Mouse (Mus musculus): ENCODE results near the gene Naaladl2.

The Naaladl2 gene

DNA sequence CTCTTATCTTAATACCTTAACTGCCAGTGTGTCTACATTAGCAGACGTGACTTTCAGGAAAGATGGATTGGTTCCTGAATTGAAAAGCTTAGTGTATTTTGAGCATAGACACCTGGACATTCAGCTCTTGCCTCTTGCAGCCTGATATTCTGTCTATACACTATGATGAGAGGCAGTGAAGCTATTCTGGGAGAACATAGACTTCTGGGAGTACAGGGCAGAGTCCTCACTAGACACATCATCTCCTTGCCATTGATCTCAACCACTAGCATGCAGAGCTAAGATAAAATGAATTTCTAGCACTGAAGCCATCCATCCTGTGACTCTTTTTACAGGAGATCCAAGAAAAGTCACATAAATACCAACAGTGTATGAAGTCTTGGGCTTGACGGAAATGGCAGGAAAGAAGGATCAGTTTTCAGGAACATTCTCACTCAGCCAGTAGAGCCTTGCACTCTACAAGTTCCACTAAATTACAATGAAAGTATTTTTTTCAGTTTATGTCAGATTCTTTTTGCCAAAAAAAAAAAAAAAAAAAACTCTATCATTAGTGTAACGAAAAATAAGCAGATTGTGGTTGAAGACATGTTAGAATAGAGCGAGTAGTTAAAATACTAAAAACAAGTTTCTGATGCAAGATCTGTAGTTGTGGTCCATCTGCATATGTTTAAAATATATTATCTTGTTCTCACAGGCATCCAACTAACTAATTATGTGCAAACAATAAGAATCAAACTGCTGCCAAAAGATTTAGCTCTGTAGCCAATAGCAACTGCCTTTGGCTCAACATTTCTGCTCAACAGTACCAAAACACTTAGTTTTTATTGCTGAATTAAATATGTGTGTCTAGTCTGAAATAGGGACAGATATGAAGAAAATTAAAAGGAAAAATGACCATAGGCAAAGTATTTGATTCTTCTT, 1171.1 kb downstream of the Naaladl2 start:
- no peak for DNase-seq (ENCODE audit: low read depth in 2 of 2, low spot score in 2 of 2)

DNA sequence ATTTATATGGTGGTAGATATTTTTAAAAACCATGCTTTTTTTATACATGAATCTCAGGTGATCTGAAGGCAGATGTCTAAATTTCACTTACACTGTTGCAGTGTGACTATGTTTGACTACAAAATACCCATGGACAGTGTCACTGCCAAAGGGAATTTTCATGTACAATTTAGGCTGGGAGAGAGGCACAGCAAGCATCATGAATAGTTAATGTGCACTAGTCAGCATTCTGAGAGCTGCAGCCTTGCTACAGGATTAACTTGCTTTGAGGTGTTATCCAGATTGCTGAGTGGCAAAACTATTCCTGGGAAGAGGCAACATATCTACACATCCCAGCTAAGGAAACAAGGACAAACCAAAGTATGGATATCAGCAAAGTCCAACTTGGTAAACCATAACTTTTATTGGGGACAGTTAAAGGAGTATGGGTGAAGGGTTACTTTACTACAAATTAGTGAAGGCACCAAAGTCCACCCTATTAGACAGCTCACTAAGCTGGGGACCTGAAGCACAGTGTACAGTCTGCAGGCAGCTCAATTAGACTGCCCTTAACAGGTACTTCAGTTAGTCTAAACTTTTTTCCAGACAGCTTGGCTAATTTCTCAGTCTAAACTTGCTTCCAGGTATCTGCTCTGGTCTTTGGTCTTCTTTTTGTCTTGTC, 1181.0 kb downstream of the Naaladl2 start:
- no peak for DNase-seq (ENCODE audit: low read depth in 2 of 2, low spot score in 2 of 2)

GRCm38 (mm10) chr3:23946182-23946581, 1197.9 kb downstream of the Naaladl2 start:
- DNase-seq (ENCODE audit: low read depth in 2 of 2, low spot score in 2 of 2), result no peak

- DNase-seq (ENCODE audit: low read depth in 2 of 2, low spot score in 2 of 2), result no peak
Measured at GRCm38 (mm10) chr3:23937299-23937698, 1206.8 kb downstream of the Naaladl2 start.

- DNase-seq (ENCODE audit: low read depth in 2 of 2, low spot score in 2 of 2), result no peak
Measured at GRCm38 (mm10) chr3:23928097-23928496, 1216.0 kb downstream of the Naaladl2 start.

- DNase-seq (ENCODE audit: low read depth in 2 of 2, low spot score in 2 of 2), result no peak
Measured at GRCm38 (mm10) chr3:23907682-23908081, 1236.4 kb downstream of the Naaladl2 start.

DNA sequence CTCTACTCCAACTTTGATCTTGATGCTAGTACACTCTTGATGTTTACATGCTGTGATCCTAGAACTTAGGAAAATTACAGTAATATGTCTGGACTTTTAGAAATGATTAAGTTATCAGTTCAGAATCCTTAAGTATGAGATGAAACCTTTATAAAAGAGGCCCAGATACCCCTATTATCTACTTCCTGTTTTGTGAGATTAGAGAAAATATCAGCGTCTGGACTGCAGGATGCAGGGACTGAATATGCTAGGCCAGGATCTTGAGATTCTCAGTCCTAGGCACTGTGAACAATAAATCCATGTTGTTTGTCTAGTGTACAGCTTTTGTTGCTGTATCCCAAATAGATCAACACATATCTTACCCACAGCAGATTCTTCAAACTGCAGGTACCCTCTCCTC, 1278.4 kb downstream of the Naaladl2 start:
- no peak for DNase-seq (ENCODE audit: low read depth in 2 of 2, low spot score in 2 of 2)

DNA sequence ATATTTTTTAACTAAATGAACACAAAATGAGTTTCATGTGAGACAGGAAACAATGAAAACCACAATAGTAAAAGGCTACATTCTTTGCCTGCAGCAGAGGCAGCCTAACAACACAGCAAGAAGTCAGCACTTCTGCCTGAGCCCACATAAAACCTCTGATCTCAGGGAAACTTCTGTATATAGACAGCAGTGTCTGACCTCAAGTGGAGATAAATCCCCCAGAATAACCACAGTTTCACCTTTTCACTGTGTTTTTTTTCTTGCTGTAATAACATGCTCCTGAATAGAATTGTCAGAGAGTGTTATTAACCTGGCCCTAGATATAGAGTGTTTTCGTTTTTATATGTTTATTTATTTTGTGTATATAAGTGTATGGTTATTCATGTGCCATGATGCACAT, 1286.8 kb downstream of the Naaladl2 start:
- DNase-seq (ENCODE audit: low read depth in 2 of 2, low spot score in 2 of 2), result no peak

DNA sequence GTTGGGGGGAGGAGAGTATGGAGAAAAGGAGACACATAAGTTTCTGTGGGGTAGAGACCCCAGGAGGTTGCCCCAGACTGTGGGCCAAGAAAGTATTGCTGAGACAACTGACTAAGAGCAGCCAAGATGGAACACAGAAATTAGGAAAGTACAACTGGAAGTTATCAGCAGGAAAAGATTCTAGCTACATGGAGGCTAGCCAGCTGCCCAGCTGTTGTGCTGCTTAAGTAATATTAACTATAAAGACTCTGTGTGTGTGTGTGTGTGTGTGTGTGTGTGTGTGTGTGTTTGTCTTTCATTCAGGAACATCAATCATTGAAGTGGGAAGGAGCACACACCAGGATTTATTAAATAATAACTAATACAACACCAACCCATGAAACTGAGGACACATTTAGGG, 1326.5 kb downstream of the Naaladl2 start:
- DNase-seq (ENCODE audit: low read depth in 2 of 2, low spot score in 2 of 2), result no peak

DNA sequence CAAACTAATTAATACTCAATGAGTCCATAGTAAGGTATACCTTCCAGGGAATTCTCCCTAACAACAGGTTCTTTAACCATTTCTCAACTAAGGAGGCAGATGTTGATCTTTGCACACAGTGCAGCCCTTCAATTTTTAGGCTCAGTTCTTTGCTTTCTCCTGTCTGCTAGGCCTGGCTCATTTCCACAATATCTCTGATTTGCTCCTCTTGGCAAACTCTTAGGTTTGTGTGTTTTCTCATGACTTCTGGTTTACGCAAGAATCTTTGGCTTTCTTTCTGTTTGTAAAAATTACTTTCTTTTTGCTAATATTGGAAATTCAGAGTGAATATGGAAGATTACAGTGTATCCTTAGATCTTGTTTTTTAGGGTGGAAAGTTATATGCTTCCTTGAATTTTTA, 1385.3 kb downstream of the Naaladl2 start:
- DNase-seq (ENCODE audit: low read depth in 2 of 2, low spot score in 2 of 2), result no peak
